Mouse (Mus musculus) bone marrow macrophage, adult 2 months (primary cell): ENCODE results near the gene Egln3.

Source experiments
- CTCF ChIP-seq: IDR thresholded peaks from 2 replicates; pipeline ENCODE4 v1.5.1; 2012; ENCODE audit warnings: low read depth, mild to moderate bottlenecking, low read length, moderate library complexity
- POLR2A ChIP-seq: IDR thresholded peaks from 2 replicates; pipeline ENCODE4 v1.6.1; 2012; ENCODE audit warnings: mild to moderate bottlenecking, low read depth, low read length, borderline replicate concordance

- TF ChIP-seq CTCF (no peak), POLR2A (no peak)
Measured at GRCm38 (mm10) chr12:54213230-54213629, 9.6 kb upstream of the Egln3 start.
